Mouse (Mus musculus): ENCODE measurements around the gene Epp13. TPM values are rescaled to one million over a fixed set of nuclear protein-coding genes. Genes with fewer than 3 reads are reported as not detected.
"Not testable (repeated sequence)": the region's sequence is repeated elsewhere in the genome, so short reads cannot be mapped to it uniquely, and the experiment has no call there.

Gene Epp13
- not detected in 2 replicates for polyA plus RNA-seq (2014; fragmentation: Nextera tagmentation; extraction: Ambion mirVana)

GRCm38 (mm10) chr7:6252410-6252809, at the start of gene Epp13:
TSS of gene Epp13 (plus strand) at chr7:6252710.
- 81% methylated on average over 6 of the region's 6 CpGs for WGBS
- Histone ChIP-seq H3K9ac (replicated peaks; ENCODE audit: low read length) (no peak within 1 kb of the TSS), H3K27me3 (ENCODE audit: control insufficient read depth, insufficient read depth, low read length) (no peaks in the 10 kb centered on the region), H3K36me3 (ENCODE audit: control insufficient read depth, insufficient read depth, low read length) (no peaks in the 10 kb centered on the region), H3K4me1 (ENCODE audit: control insufficient read depth, insufficient read depth, low read length) (no peaks in the 10 kb centered on the region), H3K27ac (replicated peaks; ENCODE audit: low read depth, low read length) (no peak within 1 kb of the TSS), H3K4me3 (replicated peaks; ENCODE audit: low read depth, low read length) (no peak within 1 kb of the TSS), H3K4me2 (ENCODE audit: low read length) (no peak within 1 kb of the TSS), H3K9me3 (ENCODE audit: control insufficient read depth, low read length) (no peaks in the 10 kb centered on the region)
- ATAC-seq (ENCODE audit: low FRiP score, low TSS enrichment) (no peak), DNase-seq (no peak)

GRCm38 (mm10) chr7:6204200-6204599, 48.3 kb upstream of the Epp13 start:
- Histone ChIP-seq H3K36me3 (ENCODE audit: control insufficient read depth, insufficient read depth, low read length) (no peaks in the 10 kb centered on the region), H3K4me1 (ENCODE audit: control insufficient read depth, insufficient read depth, low read length) (no peaks in the 10 kb centered on the region), H3K4me2 (ENCODE audit: low read length) (no peak overlapping the region), H3K9ac (replicated peaks; ENCODE audit: low read length) (no peak overlapping the region), H3K27me3 (ENCODE audit: control insufficient read depth, insufficient read depth, low read length) (no peaks in the 10 kb centered on the region), H3K4me3 (replicated peaks; ENCODE audit: low read depth, low read length) (no peak overlapping the region), H3K27ac (replicated peaks; ENCODE audit: low read depth, low read length) (no peak overlapping the region), H3K9me3 (ENCODE audit: control insufficient read depth, low read length) (no peaks in the 10 kb centered on the region)
- WGBS, result 82% methylated on average over 3 of the region's 3 CpGs
- DNase-seq, result no peak
- no peak for ATAC-seq (ENCODE audit: low FRiP score, low TSS enrichment)

GRCm38 (mm10) chr7:6213144-6213543, 39.4 kb upstream of the Epp13 start:
- no peak for ATAC-seq (ENCODE audit: low FRiP score, low TSS enrichment)
- Histone ChIP-seq H3K27ac (replicated peaks; ENCODE audit: low read depth, low read length) (no peak overlapping the region), H3K4me1 (ENCODE audit: control insufficient read depth, insufficient read depth, low read length) (no peaks in the 10 kb centered on the region), H3K9ac (replicated peaks; ENCODE audit: low read length) (no peak overlapping the region), H3K4me2 (ENCODE audit: low read length) (no peak overlapping the region), H3K4me3 (replicated peaks; ENCODE audit: low read depth, low read length) (no peak overlapping the region), H3K36me3 (ENCODE audit: control insufficient read depth, insufficient read depth, low read length) (no peaks in the 10 kb centered on the region), H3K9me3 (ENCODE audit: control insufficient read depth, low read length) (no peaks in the 10 kb centered on the region; the same call in 1 of the 2 replicates), H3K27me3 (ENCODE audit: control insufficient read depth, insufficient read depth, low read length) (no peaks in the 10 kb centered on the region)
- 47% methylated on average over 5 of the region's 5 CpGs for WGBS
- no peak for DNase-seq

GRCm38 (mm10) chr7:6214691-6215090, 37.8 kb upstream of the Epp13 start:
- DNase-seq; H3K4me2 ChIP-seq (ENCODE audit: low read length); H3K36me3 ChIP-seq (ENCODE audit: control insufficient read depth, insufficient read depth, low read length); H3K9me3 ChIP-seq (ENCODE audit: control insufficient read depth, low read length); H3K27me3 ChIP-seq (ENCODE audit: control insufficient read depth, insufficient read depth, low read length); H3K9ac ChIP-seq (replicated peaks; ENCODE audit: low read length); H3K4me1 ChIP-seq (ENCODE audit: control insufficient read depth, insufficient read depth, low read length); H3K27ac ChIP-seq (replicated peaks; ENCODE audit: low read depth, low read length); ATAC-seq (ENCODE audit: low FRiP score, low TSS enrichment); H3K4me3 ChIP-seq (replicated peaks; ENCODE audit: low read depth, low read length): not testable (repeated sequence)
- WGBS, result 76% methylated on average over 3 of the region's 4 CpGs

- H3K4me2 ChIP-seq (ENCODE audit: low read length), result no peak overlapping the region
- no peaks in the 10 kb centered on the region for H3K4me1 ChIP-seq (ENCODE audit: control insufficient read depth, insufficient read depth, low read length)
- no peak for ATAC-seq (ENCODE audit: low FRiP score, low TSS enrichment)
- H3K9me3 ChIP-seq (ENCODE audit: control insufficient read depth, low read length), result no peaks in the 10 kb centered on the region
- H3K9ac ChIP-seq (replicated peaks; ENCODE audit: low read length), result no peak overlapping the region
- no peak overlapping the region for H3K27ac ChIP-seq (replicated peaks; ENCODE audit: low read depth, low read length)
- no peaks in the 10 kb centered on the region for H3K36me3 ChIP-seq (ENCODE audit: control insufficient read depth, insufficient read depth, low read length)
- DNase-seq, result no peak
- H3K4me3 ChIP-seq (replicated peaks; ENCODE audit: low read depth, low read length), result no peak overlapping the region
- 62% methylated on average over 3 of the region's 3 CpGs for WGBS
- no peaks in the 10 kb centered on the region for H3K27me3 ChIP-seq (ENCODE audit: control insufficient read depth, insufficient read depth, low read length)
Measured at GRCm38 (mm10) chr7:6220147-6220546, 32.4 kb upstream of the Epp13 start.

GRCm38 (mm10) chr7:6221978-6222377, 30.5 kb upstream of the Epp13 start, which contains the start of gene Zscan5b:
TSS of gene Zscan5b (plus strand) at chr7:6222278.
- 95% methylated on average over 12 of the region's 12 CpGs for WGBS
- no peak within 1 kb of the TSS for H3K4me2 ChIP-seq (ENCODE audit: low read length)
- H3K4me1 ChIP-seq (ENCODE audit: control insufficient read depth, insufficient read depth, low read length), result no peaks in the 10 kb centered on the region
- H3K9me3 ChIP-seq (ENCODE audit: control insufficient read depth, low read length), result no peaks in the 10 kb centered on the region
- no peak within 1 kb of the TSS for H3K9ac ChIP-seq (replicated peaks; ENCODE audit: low read length)
- DNase-seq (no peak), ATAC-seq (ENCODE audit: low FRiP score, low TSS enrichment) (no peak)
- H3K4me3 ChIP-seq (replicated peaks; ENCODE audit: low read depth, low read length), result no peak within 1 kb of the TSS
- H3K27me3 ChIP-seq (ENCODE audit: control insufficient read depth, insufficient read depth, low read length), result no peaks in the 10 kb centered on the region
- no peak within 1 kb of the TSS for H3K27ac ChIP-seq (replicated peaks; ENCODE audit: low read depth, low read length)
- no peaks in the 10 kb centered on the region for H3K36me3 ChIP-seq (ENCODE audit: control insufficient read depth, insufficient read depth, low read length)

- not testable (repeated sequence) for ATAC-seq (ENCODE audit: low FRiP score, low TSS enrichment); H3K9ac ChIP-seq (replicated peaks; ENCODE audit: low read length); H3K4me2 ChIP-seq (ENCODE audit: low read length); H3K27me3 ChIP-seq (ENCODE audit: control insufficient read depth, insufficient read depth, low read length); H3K27ac ChIP-seq (replicated peaks; ENCODE audit: low read depth, low read length); H3K36me3 ChIP-seq (ENCODE audit: control insufficient read depth, insufficient read depth, low read length); H3K4me1 ChIP-seq (ENCODE audit: control insufficient read depth, insufficient read depth, low read length); H3K9me3 ChIP-seq (ENCODE audit: control insufficient read depth, low read length); H3K4me3 ChIP-seq (replicated peaks; ENCODE audit: low read depth, low read length)
- DNase-seq, result peak; percentile 3
- WGBS, result 59% methylated on average over 8 of the region's 8 CpGs
Measured at GRCm38 (mm10) chr7:6228491-6228890, 24.0 kb upstream of the Epp13 start.

- Histone ChIP-seq H3K9ac (replicated peaks; ENCODE audit: low read length) (no peak overlapping the region), H3K27me3 (ENCODE audit: control insufficient read depth, insufficient read depth, low read length) (no peaks in the 10 kb centered on the region), H3K36me3 (ENCODE audit: control insufficient read depth, insufficient read depth, low read length) (no peaks in the 10 kb centered on the region), H3K4me3 (replicated peaks; ENCODE audit: low read depth, low read length) (no peak overlapping the region), H3K27ac (replicated peaks; ENCODE audit: low read depth, low read length) (no peak overlapping the region), H3K4me1 (ENCODE audit: control insufficient read depth, insufficient read depth, low read length) (no peaks in the 10 kb centered on the region), H3K9me3 (ENCODE audit: control insufficient read depth, low read length) (peaks cover 1% of the 10 kb centered on the region; the same call in 1 of the 2 replicates), H3K4me2 (ENCODE audit: low read length) (no peak overlapping the region)
- DNase-seq, result no peak
- no peak for ATAC-seq (ENCODE audit: low FRiP score, low TSS enrichment)
- 51% methylated on average over 11 of the region's 11 CpGs for WGBS
Measured at GRCm38 (mm10) chr7:6239787-6240186, 12.7 kb upstream of the Epp13 start.

GRCm38 (mm10) chr7:6240841-6241425, 11.6 kb upstream of the Epp13 start:
- H3K4me3 ChIP-seq (replicated peaks; ENCODE audit: low read depth, low read length); H3K9ac ChIP-seq (replicated peaks; ENCODE audit: low read length); H3K9me3 ChIP-seq (ENCODE audit: control insufficient read depth, low read length); H3K4me1 ChIP-seq (ENCODE audit: control insufficient read depth, insufficient read depth, low read length); ATAC-seq (ENCODE audit: low FRiP score, low TSS enrichment); H3K4me2 ChIP-seq (ENCODE audit: low read length); H3K27ac ChIP-seq (replicated peaks; ENCODE audit: low read depth, low read length); H3K36me3 ChIP-seq (ENCODE audit: control insufficient read depth, insufficient read depth, low read length); H3K27me3 ChIP-seq (ENCODE audit: control insufficient read depth, insufficient read depth, low read length): not testable (repeated sequence)
- peak; percentile 57 for DNase-seq
- 28% methylated on average over 1 of the region's 1 CpGs for WGBS
